Mouse (Mus musculus): ENCODE measurements at regions not wholly inside any gene's neighbourhood (a gene's known extent, or its start where the extent isn't known, plus 50 kb on each side); places are given as distances from the start of the nearest gene placed in this dataset.

DNA sequence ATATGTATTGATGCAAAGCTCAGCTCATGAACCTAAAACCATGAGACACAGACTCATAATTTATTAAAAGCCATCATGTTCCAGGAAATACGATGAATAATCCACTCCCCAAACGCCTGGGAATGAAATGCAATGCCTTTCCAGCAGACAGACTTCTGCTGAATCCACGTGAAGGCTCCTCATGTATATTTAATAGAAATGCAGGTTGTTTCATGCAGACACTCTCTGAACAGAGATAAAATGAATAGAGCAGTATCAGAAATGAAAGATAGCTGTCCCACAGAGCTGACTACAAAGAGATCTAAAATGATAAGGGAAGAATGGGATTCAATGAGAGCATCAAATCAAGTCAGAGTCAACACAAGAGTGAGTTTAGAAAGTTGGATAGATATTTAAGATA, 376.3 kb upstream of the Lrfn5 start:
- intact Hi-C loops (cut with DNase I), result no loop called here
- no peak for DNase-seq

DNA sequence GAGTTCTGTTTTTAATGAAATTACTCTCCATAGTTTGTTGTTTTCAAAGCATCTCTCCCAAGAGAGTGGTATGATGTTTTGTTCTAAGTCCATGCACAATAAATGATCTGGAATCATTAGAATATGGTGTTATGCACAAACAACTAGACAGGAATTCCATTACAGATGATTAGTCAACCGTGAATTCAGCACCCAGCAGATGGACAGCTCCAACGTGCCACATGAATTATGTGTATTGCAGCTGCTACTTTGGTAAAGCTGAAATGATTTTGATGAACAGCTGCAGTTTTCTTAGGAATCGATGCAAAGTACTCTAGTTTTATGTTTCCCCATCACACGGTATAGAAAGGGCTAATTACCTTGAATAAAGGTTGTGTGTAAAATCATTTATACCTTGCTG, 347.6 kb upstream of the Lrfn5 start:
- intact Hi-C loops (cut with DNase I), result no loop called here
- DNase-seq, result peak; percentile 2 to 16
